Mouse (Mus musculus): Measurements from ENCODE around the gene Slc5a6.

GRCm38 (mm10) chr5:31092231-31092975 is 43.7 kb upstream of the Slc5a6 start:
- TF ChIP-seq CTCF (IDR thresholded peaks at IDR 0.05; ENCODE audit: insufficient read depth, low read depth, low read length) (no peak), POLR2A (IDR thresholded peaks at IDR 0.05; ENCODE audit: insufficient read depth, low read depth, low read length) (no peak)

Measured in olfactory bulb, adult 2 months (tissue).